Mouse (Mus musculus): ENCODE measurements at regions not wholly inside any gene's neighbourhood (a gene's known extent, or its start where the extent isn't known, plus 50 kb on each side); places are given as distances from the start of the nearest gene placed in this dataset.

DNA sequence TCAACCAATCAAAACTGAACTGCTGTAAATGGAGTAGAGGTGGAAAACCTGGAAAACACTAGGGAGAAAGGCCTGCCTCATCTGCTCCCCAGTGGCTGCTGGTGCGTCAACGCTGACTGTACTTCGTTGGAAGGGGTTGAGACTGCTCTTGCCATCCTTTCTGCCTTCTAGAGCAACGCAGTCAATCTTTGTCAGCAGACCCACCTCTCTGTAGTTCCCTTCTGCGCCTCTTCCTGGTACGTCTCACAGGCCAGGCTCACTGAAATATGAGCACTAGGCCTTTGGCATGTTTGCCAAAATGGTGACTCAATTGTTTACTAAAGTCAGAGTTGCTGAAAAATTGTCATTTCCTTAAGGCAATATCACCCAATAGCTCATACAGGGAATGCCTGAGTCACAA lies 201.2 kb upstream of the Tle4 start:
- DNase-seq (ENCODE audit: low spot score in 2 of 2): no peak

DNA sequence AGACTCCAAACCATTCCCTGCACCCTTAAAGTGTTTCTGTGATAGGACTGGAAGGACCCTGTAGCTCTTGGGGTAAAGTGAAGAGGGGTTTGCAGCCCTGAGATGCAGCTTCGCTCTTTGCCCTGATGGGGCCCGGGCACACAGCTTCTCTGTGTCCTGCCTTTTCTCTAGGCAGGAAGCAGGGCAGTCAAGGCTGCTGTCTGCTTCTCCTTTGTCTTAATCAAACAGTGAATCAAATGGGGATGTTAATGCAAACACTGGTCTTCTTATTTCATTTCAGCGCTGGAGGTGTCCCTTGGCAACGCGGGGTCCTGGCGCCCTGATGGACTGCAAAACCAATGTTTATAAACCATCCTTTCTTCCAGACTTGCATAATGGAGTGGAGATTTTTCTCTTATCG lies 200.6 kb upstream of the Tle4 start:
- no peak for DNase-seq (ENCODE audit: low spot score in 2 of 2)

DNA sequence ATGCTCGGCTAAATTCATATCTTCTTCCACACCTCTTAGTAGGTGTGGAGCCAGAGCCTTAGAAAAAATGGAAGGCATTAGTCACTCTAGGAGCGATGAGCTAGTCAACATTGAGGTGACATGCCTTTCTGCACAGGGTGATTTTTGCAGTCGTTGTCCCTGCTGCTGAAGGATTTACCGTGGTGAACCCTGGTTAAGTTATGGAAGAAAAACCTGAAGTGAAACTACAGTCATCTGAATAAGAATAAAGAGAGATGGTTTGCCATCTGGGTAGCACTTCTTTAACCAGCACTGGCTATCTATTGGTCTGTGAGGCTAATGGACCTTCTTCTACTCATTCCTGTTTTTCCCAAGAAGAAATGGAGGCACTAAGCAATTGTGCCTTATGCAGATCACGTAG lies 198.1 kb upstream of the Tle4 start:
- no peak for DNase-seq (ENCODE audit: low spot score in 2 of 2)

DNA sequence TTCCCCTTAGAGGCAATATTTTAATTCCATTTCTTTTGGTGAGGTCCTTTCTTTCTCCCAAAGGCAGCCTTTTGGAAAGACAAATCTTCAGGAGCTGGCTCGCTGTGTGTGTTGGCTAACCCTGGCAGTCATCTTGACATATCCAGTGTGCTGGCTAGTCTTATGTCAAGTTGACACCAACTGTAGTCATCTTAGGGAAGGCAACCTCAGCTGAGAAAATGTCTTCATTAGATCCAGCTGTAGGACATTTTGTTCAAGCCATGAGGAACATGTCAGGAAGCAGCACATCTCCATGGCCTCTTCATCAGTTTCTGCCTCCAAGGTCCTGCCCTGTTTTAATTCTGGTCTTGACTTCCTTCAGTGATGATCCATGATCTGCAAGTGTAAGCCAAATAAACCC lies 192.1 kb upstream of the Tle4 start:
- DNase-seq (ENCODE audit: low spot score in 2 of 2): no peak

DNA sequence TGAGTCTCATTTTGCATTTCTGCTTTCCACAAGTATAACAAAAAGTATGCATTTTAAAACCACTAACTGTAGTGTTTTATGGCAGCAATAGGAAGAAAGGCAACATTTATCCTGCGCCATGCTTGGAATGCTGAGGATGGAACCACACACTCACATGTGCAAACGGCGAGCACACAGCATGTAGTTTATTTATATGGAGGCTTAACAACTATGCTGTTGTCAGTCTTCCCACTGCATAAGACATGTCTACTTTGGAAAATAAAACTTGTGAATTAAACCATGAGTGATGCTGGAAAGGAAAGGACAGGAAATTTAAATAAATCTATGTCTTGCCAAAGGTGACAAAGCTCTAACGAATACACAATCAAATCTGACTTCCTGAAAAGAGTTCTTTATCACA lies 190.8 kb upstream of the Tle4 start:
- DNase-seq (ENCODE audit: low spot score in 2 of 2): no peak

DNA sequence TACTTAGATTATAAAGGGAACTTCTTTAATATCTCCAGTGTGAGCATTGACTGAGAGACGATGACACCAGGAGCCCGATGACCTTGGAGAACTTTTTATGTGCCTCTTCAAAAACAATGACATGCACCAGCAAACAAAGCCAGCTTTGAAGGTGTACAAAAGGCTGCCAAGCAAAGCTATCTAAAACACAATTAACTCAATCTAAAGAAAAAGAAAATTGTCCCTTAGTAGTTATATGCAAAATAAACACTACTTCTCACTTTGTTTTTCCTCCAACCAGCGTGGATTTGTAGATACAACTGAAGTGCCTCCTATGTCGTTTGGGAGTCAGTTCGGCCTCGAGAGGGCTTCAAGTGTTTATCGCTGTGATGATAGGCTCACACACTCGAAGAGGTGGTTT lies 189.0 kb upstream of the Tle4 start:
- no peak for DNase-seq (ENCODE audit: low spot score in 2 of 2)

DNA sequence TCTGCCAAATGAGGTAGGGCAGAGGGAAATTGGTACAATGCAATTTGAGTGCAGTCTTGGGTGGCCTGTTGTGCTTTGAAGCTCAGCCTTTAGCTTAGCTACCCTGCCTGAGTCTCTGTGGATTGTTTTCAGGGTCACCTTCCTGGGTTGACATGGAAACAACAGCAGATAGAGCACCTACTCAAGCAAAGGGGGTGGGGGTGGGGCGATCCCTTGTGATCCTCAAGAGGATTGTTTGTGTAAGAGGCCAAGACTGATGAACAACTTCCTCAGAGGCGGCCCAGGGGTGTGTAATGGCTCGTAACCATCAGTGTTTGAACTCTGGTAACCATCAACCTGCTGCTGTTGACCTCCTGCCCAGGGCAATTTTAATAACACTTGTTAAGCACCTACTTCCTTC lies 187.8 kb upstream of the Tle4 start:
- DNase-seq (ENCODE audit: low spot score in 2 of 2): no peak

DNA sequence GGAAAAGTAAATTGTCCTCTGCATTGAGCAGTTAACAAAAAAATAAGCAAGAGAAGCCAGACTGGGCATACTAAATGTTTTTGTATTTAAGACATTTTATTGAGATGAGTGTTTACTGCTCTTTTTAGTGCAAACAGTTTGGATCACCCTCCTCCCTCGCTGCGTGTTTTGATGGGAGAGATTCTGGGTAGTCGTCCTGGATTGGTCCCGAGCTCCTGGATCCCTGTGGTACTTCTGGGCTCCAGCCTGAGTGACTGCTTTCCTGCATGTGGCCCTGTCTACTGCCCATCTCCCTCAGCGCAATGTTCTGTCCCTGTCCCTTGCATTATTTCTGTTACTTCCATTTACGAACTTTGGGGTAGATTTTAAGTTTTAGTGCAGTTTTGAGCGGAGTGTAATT lies 179.9 kb upstream of the Tle4 start:
- no peak for DNase-seq (ENCODE audit: low spot score in 2 of 2)

DNA sequence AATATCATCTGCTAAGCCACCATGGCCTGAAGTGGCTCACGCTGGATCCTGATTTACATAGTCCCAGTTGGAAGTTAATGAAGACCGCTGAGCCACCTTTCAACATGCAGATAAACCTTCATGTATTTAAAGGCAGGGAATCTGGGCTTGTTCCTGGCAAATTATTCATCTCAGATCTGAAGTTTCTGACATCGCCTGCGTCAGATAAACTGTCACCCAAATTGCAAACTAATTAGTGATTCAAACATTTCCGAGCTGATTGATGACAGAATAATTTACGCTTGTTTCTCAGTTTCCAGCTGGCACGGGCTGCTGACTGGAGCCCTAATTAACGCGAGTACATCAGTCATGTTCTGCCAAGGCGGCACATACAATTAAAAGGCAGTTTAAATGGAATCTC lies 179.3 kb upstream of the Tle4 start:
- DNase-seq (ENCODE audit: low spot score in 2 of 2): no peak

DNA sequence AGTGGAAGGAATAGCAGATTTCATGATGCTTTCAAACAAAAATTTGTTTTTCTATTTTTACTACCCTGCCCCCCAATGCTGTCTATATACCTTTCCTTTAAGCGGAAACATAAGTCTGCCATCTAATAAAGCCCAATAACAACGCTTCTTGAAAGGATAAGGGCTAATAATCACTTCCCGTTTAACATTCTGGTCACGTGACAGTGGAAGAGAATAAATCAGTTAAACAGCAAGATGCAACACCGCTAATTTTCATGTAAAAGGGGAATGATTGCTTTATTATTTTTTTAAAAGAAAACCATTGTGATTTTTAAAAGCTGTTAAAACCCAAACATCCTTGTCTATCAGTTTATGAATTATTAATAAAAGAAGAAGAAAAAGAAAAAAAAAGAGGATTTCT lies 178.9 kb upstream of the Tle4 start:
- DNase-seq (ENCODE audit: low spot score in 2 of 2): no peak

DNA sequence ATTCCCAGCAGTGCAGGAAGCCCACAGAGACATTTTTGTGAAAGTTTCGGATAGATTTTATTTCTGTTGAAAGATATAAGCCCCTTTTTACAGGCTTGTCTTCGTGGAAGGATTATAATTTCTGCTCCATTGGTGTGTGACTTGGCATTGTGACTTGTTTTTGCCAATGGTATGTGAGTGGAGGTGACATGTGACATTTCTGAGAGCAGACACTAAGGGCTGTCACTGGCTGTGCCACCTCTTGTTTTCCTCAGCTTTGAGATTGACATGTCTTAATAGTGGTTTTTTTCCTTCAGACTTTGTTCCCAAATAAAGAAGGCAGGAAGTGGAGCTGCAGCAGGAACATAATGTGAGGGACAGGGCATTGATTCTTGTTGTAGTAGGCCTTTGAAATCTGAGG lies 174.9 kb upstream of the Tle4 start:
- DNase-seq (ENCODE audit: low spot score in 2 of 2): no peak

DNA sequence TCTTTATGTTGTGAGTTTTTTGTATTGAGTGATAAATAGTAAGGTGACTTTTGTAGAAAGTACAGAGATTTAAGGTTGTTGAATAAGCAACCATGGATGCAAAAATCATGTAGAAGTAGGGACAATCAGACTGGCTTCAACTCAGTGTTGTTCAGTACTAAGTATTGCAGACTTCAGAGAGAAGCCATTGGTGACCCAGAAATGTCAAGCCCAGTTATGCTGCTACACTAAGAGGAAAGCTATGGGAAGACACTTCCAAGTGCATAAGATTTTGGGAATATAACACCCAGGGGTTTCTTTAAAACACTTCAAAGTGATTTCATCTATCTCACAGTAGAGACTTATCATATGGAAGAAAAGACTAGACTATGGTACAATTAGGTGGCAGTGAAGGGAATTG lies 154.8 kb upstream of the Tle4 start:
- no peak for DNase-seq (ENCODE audit: low spot score in 2 of 2)

DNA sequence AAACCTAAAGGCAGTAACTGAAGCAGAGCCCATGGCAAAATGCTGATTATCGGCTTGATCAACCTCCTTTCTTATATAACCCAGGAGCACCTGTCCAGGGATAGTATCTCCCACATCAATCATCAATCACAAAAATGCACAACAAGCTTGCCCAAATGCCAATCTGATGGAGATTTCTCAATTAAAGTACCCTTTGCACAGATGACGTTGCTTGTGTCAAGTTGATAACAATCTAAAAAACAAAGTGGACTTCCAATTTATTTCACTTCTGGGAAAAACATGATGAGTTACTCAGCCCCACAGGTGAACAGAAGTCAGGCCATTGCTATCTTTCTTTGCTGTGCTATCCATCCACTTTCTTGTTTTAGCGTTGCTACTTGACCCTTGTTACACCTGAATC lies 144.5 kb upstream of the Tle4 start:
- no peak for DNase-seq (ENCODE audit: low spot score in 2 of 2)

DNA sequence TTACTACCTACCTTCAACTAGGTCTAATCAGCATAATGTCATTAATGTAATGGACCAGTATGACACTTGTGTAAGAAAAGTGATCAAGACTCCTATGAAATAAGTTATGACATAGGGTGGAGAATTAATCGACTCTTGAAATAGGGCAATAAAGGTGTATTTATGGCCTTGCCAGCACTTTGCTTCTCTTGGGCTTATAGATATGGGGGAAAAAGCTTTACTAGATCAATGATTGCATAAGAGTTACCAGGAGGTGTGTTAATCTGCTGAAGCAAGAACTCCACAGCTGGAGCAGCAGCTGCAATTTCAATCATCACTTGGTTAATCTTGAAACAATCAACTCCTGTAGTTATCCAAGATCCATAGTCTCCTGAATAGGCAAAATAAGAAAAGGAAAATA lies 143.1 kb upstream of the Tle4 start:
- no peak for DNase-seq (ENCODE audit: low spot score in 2 of 2)

DNA sequence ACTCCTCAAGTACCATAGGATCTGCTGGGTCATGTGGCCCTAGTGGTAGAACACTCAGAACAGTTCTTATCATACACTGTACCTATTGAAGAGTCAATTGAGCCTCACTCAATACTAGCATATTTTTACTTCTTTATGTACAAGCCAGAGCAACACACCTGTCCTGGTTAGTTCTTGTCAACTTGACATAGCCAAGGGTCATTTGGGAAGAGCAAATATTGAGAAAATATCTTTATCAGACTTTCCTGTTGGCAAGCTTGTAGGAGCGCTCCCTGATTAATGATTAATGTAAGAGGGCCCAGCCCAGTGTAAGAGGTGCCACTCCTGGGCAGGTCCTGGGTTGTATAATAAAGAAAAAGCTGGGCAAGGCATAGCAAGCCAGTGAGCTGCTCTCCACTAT lies 142.3 kb upstream of the Tle4 start:
- DNase-seq (ENCODE audit: low spot score in 2 of 2): no peak

DNA sequence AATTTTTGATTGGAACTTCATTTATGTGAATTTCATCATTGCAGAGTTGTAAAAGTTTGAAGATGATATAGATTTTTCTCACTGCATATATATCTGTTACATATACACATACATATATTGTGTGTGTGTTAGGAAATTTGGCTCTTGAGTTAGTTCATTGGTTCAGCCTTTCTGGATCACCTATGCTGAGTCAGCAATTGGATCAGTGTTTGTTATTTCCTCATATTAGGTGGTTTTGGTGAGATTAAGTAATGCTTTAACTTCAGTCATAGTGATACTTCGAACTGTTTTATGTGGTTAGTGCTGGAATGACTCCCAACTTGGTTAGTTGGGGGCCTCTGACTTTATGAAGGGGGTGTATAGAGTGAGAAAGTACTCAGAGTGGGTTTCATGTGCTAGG lies 138.7 kb upstream of the Tle4 start:
- no peak for DNase-seq (ENCODE audit: low spot score in 2 of 2)

DNA sequence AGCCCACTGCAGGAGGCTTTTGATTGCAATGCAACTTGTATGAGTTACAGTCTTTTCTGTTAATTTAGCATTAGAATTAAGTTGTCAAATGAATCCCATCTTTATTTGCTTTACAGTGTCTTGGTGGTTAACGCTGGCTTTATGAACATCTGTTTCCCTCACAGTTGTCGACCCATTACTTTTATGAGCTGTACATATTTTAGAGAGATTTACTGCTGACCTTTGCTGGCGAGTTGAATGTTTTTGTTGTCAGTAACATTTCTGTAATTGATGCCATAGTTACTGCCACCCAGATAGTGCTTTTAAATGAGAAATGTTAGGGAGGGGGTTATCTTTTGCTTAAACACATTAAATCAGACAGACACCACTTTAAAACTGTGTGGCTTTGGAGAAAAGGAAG lies 127.5 kb upstream of the Tle4 start:
- DNase-seq (ENCODE audit: low spot score in 2 of 2): no peak

DNA sequence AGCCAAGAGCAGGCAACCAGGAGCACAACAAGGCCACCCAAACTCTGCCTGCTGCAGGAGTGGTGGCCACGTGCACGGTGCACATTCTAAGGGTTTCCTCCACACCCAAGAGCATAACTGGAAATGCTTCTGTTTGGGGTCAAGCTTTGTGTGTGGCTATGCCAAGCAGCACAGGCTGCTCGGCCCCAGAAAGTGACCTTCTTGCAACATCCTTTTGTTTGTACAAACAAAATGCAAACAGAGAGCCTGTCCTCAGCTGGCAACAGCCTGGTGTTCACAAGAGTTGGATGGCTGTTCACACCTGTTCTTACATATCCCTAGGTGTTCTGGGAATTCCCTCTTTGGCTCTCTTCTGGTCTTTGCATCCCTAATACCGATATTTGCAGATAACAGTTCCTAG lies 126.8 kb upstream of the Tle4 start:
- DNase-seq (ENCODE audit: low spot score in 2 of 2): no peak

DNA sequence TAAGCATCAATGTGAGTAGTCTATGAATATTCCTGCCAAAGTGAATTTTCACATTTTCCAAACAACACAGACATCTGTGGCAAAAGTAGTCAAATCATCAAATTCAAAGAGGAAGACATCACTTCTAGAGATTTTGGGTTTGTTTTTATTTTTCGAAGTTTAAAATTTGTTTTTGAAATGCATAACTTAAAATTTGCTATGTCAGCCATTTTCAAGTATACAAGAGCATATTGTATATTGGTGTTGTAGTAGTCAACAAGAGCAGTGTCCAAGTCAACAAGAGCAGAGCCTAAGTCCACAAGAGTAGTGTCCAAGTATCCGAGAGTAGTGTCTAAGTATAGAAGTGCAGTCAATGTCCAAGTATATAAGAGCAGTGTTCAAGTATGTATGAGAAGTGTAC lies 107.9 kb upstream of the Tle4 start:
- DNase-seq (ENCODE audit: low spot score in 2 of 2): no peak

DNA sequence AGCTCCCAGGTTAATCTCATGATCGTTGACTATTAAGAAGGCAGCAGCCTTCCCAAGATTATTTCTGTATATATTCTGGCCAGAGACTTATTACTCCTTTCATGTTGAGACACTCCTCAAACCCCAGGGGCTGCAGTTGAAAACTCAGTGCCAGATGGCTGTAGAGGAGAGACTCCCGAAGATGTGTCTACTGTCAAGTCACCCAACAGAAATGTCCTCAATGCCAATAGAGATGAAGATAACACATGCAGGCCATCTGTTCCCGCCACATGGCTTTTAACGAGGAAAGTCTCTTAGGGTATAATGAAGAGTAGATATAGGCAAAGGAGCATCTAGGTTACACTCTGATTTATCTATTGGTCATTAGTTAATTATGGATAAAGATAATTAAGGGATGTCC lies 103.3 kb upstream of the Tle4 start:
- DNase-seq (ENCODE audit: low spot score in 2 of 2): no peak

DNA sequence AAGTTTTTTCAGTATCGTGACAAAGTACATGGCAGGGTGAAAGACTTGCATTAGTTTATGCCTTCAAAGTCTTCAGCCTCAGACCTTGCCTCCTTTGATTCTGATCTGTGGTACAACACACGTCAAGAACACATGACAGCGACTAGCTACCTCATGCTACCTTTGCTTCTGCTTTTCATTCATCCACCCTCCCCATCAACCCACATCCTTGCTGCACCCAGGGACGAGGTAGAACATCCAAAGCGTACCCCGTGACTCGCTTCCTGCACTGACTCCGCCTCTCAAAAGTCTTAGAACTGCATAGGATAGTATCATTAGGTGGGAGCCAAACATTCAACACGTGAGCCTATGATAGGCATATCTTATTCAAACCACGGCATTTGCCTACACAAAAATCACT lies 97.5 kb upstream of the Tle4 start:
- no peak for DNase-seq (ENCODE audit: low spot score in 2 of 2)

DNA sequence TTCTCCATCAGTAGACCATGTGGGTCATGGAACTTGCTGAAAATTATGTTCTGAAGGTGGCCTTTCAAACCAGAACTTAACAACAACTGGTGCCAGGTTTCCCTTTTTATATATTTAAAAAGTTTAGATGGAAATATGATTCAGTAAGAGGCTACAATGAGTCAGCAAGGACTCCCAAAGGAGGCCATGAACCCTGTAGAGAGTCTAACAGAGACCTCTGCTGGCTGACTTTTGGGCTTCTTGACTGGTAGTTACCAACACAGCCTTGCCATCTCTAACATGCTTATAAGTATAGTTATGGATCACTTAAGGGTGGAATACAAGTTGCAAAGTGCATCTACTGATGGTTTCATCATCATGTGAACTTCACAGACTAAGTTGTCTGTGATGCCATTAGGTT lies 94.3 kb upstream of the Tle4 start:
- DNase-seq (ENCODE audit: low spot score in 2 of 2): peak in 1 of 2 experiments; percentile 9

DNA sequence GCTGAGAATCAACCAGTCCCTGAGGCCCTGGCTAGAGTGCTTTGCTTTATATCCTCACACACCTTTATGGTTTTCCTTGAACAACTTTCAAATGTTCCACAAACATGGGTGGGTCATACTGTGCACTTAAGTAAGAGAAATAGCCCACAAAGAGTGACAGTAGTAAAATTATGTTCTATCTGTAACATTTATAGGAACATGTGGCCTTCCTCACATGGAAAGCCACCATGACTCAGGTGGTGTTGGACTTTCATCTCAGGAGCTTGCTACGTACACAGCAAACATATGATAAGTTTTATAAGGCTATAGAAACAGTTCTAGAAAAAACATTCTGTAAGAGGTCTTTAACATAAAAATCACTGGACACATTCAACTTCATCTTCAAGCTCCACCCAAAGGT lies 87.8 kb upstream of the Tle4 start:
- no peak for DNase-seq (ENCODE audit: low spot score in 2 of 2)

DNA sequence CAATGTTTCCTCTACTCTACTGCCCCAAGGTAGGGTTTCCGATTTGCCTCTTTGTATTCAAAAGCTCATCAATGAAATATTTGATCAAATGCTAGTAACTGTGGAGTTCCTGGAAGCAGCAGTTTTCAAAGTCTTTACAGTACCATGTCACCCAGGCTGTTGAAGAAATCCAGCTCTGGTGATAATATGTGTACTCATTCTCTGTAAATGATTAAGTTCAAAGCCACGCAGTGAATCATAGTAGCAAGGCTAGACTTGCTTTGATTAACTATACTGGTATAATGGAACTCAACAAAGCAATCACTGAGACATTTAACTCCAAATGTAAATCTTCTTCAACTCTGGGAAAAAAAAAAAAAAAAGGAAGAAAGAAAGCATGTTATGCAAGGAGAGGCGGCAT lies 86.8 kb upstream of the Tle4 start:
- DNase-seq (ENCODE audit: low spot score in 2 of 2): no peak

DNA sequence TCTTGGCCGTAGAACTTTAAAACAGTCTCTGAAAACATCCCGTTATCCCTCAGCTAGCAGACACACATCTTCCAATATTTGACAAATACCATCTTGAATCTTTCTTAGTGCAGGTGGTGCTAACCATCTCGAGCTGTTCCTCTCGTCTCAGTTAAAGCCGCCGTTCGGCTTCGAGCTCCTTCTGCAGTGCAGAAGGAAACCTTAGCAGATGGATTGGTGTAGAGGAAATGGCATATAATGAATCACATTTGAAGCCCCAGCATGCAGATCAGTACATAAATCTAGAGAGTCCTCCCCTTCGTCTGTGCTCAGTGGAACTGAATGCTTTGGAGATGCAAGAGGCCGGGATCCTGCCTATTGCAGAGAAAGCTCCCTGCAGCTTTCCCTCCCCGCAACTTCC lies 83.5 kb upstream of the Tle4 start:
- DNase-seq (ENCODE audit: low spot score in 2 of 2): no peak

All from adrenal gland, adult 18-20 months (tissue).